Mouse (Mus musculus) liver, postnatal 0 days (tissue): Measurements from ENCODE around the gene Arfgap3.

ENCODE experiments used
- CTCF ChIP-seq: sonication (generic); IDR thresholded peaks from 2 replicates; pipeline ENCODE4 v1.5.1; 2016; ENCODE audit warnings: antibody characterized with exemption, low read depth
- EP300 ChIP-seq: IDR thresholded peaks from 2 replicates; pipeline ENCODE4 v1.6.1; 2016; ENCODE audit warnings: antibody characterized with exemption, low read depth, mild to moderate bottlenecking

DNA sequence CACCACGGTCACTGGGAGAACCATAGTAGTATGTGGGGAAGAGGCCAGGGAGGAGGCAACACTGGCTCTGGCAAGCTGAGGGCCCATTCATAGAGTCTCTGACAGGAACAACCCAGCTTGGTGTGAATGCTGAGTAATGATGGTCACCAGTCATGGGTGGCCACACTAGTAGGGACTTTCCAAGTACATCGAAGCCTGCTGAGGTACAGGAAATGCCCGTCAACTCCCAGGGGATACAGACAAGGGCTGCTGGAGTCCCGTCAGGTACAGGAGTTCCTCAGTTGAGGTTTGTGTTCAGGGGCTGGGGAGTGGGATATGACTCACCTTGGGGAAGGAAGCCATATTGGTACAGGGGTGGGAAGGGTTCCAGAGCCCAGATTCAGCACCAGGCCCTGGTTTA is 54.0 kb downstream of the Arfgap3 start:
- TF ChIP-seq CTCF: no peak
- no peak for TF ChIP-seq EP300
